Mouse (Mus musculus): Measurements from ENCODE around the gene Vpreb3. TPM values are rescaled to one million over a fixed set of nuclear protein-coding genes. Genes with fewer than 3 reads are reported as not detected.

The Vpreb3 gene
- total RNA-seq, 2 experiments from 2014 or later = not detected

DNA sequence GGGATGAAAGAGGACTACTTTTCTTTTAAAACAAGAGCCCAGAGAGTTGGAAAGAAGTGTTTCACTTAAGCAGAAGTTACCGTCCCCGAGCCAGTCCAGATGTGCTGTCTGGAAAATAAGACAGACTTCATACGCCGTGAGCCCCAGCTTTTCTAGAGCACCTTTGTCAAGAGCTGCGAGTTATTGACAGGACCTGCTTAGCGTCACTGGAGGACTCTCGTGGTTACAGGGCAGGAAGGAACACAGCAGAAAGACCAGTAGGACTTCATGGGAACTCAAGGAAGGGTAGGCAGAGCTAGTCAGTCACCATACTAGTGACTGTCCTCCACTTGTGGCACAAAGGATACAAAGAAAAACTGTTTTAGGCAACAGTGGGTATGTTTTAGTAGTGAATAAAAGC is 27.3 kb upstream of the Vpreb3 start:
- no peak for DNase-seq
- TF ChIP-seq CTCF (IDR thresholded peaks at IDR 0.05) = no peak
- H3K27ac ChIP-seq = peak overlapping the region; percentile 53
- intact Hi-C loops (cut with DNase I) = no loop called here
- H3K4me3 ChIP-seq = peak overlapping the region; percentile 45; the same call in 1 of the 2 replicates

DNA sequence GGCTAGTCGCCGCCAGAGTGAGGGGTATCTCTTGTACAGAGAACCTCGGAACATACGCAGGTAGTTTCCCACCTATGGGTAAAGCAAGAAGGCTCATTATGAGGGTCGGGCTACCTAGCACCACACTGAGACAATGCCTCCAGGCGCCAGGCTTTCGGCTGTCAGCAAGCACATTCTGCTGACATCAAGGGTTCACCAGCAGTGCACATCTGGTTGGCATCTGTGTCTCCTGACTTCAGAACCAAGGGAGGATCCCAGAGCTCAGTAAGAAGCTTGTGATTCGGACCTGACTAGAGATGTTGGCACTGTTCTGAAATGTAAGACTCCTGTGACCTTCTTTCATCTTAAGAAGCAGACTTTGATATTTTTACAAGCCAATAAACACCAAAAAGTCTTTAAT is 26.0 kb upstream of the Vpreb3 start:
- DNase-seq = no peak
- Histone ChIP-seq H3K27ac (0 out of 2 replicates have a peak overlapping the region, but pooled peaks have one; percentile 21), H3K4me3 (no peak overlapping the region)
- no peak for TF ChIP-seq CTCF (IDR thresholded peaks at IDR 0.05)
- intact Hi-C loops (cut with DNase I) = loop anchor here (2.0 kb wide), 1 partner anchor 18 kb away; no protein-coding TSS in a partner anchor

DNA sequence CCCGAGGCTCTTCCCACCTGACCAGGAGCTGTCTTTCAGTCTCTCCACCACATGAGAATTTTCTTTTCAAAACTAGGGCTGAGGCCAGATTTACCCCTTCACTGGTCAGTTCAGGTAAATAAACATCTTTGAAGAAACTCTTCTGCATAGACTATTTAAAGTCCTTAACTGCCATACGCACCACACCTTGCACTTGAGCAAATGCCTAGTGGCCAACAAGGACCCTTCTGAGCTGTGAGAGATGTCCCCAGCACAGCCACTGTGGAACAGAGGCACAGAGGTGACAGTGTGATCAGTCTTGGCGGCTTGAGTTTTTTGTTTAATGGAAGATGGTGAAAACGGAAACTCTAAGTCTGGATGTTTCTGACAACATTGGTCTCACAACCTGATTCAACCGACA is 23.8 kb upstream of the Vpreb3 start:
- intact Hi-C loops (cut with DNase I) = no loop called here
- no peak for DNase-seq
- TF ChIP-seq CTCF (IDR thresholded peaks at IDR 0.05) = no peak

DNA sequence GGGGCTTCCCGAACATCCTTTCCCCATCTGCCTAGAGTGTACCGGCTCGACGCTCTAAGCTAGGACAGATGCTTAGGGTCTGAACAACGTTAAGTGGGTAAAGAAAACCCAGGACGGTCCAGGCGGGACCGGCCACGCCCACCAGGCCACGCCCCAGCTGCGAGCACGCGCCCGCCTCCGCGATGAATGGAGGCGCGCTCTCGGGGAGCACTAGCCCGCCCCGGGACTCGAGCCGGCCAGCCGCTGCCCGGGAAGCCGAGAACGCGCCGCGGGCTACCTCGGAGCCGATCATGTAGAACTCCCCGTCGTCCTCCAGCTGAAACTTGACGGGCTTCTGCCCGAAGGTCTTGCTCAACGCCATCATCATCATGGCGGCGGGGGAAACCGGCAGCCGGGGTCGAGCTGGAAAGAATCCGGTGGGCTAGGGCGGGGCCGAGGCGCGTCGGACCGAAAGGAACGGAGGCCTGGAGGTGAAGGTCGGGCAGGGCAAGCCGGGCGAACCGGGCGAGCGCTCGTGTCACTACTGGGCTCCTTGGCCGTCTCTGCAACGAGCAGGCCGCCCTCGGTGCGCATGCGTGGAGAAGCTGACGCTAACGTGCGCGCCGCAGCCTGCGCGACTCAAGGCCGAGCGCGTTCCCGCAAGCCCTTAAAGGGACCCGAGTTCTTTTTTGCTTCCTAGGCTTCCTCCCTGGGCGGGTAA is 21.7 kb upstream of the Vpreb3 start, which contains the start of gene Smarcb1:
Gene Smarcb1 (minus strand): TSS at position 592 of the 700 bp plus-strand sequence.
- intact Hi-C loops (cut with DNase I) = no loop called here
- TF ChIP-seq CTCF (IDR thresholded peaks at IDR 0.05) = no peak
- peak within 1 kb of the TSS; percentile 99 for H3K4me3 ChIP-seq
- DNase-seq = peak; percentile 97
- H3K27ac ChIP-seq = peak within 1 kb of the TSS; percentile 96

More for the DNA sequence above, 23.8 kb upstream of the Vpreb3 start:
- Histone ChIP-seq H3K27ac (no peak overlapping the region), H3K4me3 (no peak overlapping the region)

DNA sequence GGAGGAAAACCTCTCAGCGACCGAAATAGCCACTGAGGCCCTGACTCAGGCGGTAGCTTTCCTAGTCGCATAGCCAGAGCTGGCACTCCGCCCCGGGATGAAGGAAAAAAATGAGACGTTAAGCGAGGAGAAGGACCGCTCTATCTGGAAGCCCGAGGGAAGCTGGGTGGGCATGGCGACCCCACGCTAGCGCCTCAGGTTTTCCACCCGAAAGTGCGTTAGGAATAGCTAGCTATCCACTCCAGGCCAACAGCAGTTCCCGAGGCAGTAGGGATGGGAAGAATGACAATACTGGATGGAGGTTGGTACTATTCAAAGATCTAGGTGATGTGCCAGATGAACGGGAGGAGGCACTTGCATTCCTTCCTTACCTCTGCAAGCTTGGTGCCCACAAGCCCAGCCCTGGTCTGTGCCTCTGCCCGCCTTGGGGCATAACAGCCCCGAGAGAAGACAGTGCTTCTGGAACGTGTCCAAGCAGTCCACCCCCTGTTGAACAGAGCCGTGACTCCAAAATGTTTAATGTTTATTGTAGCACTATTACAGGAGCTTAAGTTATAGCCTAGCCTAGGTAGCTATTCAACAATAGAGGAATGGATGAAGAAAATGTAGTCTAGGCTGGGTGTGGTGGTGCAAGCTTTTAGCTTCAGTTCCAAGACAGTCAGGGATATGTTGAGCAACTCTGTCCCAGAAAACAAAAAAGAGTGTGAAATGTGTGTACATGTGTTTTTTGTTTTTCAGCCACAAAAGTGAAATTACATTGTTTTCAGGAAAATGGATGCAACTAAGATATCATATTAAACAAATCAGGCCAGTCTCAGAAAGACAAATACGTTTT is 20.9 kb upstream of the Vpreb3 start:
- no peak for DNase-seq
- intact Hi-C loops (cut with DNase I) = no loop called here
- Histone ChIP-seq H3K27ac (peak overlapping the region; percentile 96), H3K4me3 (peak overlapping the region; percentile 99)
- TF ChIP-seq CTCF (IDR thresholded peaks at IDR 0.05) = no peak

DNA sequence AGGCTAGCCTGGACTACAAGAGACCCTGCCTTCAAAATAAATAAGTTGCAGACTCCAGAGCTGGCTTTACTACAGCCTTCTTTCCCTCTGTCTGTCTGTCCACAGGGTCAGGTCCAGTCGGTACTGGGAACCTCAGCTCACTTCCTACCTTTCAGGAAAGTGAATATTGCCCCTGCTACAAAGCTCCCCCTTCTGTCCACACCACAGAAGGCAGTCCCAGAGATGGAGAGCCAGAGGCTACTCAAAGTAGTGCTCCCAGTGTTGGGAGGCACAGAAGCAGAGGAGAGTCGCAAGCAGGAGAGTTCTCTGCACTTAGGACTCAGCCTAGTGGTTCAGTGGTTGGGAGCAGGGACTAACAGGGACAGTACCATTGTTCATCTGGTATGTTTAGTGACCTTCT is 18.5 kb upstream of the Vpreb3 start:
- peak; percentile 45 for DNase-seq
- no peak overlapping the region for H3K27ac ChIP-seq
- TF ChIP-seq CTCF (IDR thresholded peaks at IDR 0.05) = peak; percentile 52
- no peak overlapping the region for H3K4me3 ChIP-seq
- intact Hi-C loops (cut with DNase I) = no loop called here

DNA sequence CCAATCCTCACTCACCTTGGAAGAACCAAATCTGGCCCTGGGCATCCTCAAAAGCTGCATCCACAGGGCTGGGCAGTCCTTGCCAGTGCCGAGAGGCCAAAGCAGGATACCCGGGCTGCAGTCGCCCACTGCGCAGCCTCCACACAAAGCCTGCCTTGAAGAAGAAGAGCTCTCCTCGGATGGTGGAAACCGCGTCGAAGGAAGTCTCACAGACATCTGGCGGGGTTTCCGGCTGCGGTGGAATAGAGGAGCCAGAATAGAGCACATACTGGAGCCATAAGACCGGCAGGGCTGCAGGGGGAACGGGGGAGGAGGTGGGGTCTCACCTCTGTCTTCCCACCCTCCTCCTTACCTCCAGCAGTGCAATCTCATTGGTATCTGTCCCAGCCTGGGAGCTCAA is 16.5 kb upstream of the Vpreb3 start:
- no peak overlapping the region for H3K4me3 ChIP-seq
- intact Hi-C loops (cut with DNase I) = no loop called here
- TF ChIP-seq CTCF (IDR thresholded peaks at IDR 0.05) = no peak

DNA sequence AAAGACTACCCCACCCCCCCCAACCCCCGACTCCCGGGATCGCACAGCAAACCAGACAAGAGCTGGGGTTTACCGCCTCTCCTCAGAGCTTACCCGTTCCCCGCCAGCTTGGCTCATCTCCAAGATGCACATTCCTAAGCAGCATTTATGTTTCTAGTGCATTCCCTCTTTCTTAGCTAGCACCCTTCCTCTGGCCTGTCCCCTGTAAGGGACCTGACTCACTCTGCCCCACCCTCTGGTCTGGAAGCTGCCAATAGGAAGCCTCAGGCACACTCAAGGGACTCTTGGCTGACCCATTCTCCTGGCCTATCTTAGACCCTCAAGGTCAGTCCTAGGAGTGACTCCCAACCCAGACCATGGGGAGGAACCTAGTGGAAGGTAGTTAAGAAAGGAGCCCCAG is 12.6 kb upstream of the Vpreb3 start:
- peak overlapping the region; percentile 23; the same call in 1 of the 2 replicates for H3K4me3 ChIP-seq
- no peak overlapping the region; the same call in 1 of the 2 replicates for H3K27ac ChIP-seq
- TF ChIP-seq CTCF (IDR thresholded peaks at IDR 0.05) = no peak
- intact Hi-C loops (cut with DNase I) = no loop called here
- DNase-seq = no peak

More for the DNA sequence above, 16.5 kb upstream of the Vpreb3 start:
- H3K27ac ChIP-seq = no peak overlapping the region
- DNase-seq = no peak

DNA sequence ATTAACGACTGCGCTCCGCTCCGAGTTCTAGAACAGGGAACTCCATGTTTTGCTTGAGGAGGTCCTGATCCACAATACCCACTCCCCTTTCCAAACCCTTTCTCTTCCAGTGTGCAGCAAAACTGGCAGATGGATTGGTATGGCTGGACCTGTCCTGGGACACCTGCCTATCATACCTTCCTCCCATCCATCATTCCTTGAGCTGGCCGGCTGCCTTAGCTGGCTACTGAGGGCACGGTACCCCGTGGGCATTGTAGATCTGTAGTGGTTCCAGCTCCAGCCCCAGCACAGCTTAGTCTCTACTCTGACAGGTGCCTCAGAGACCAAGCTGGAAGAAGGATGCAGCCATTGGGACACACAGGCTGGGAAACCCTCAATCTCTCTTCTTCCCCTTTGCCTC is 11.5 kb upstream of the Vpreb3 start:
- intact Hi-C loops (cut with DNase I) = no loop called here
- peak overlapping the region; percentile 84 for H3K4me3 ChIP-seq
- peak overlapping the region; percentile 86; the same call in 1 of the 2 replicates for H3K27ac ChIP-seq
- no peak for TF ChIP-seq CTCF (IDR thresholded peaks at IDR 0.05)
- no peak for DNase-seq

DNA sequence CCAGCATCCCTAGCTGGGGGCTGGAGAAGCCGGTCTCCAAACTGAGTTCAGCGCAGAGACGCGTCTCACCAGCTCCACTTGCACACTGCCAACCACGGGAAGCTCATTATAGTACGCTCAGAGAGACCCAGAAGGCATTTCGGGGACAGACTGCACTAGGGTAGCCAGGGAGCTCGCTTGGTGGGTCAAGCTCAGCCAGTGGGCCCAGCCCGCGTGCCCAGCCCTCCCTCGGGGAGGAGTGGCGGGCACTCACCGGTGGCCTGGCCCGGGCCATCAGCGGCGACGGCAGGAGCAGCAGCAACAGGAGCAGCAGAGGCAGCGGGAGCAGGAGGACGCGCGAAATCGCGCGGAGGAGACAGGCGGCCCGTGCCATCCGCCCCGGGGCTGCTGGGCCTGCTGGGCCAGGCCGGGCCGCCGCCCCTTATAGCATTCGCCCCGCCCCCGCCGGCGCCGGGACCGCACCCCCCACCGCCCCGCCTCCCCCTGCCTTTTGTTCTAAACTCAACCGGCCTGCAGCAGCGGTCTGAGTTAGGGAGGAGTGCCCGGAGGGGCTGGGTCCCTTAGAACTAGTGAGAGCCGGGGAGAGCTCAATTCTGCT is 10.7 kb upstream of the Vpreb3 start:
- TF ChIP-seq CTCF (IDR thresholded peaks at IDR 0.05) = no peak
- DNase-seq = peak; percentile 78
- intact Hi-C loops (cut with DNase I) = no loop called here
- Histone ChIP-seq H3K4me3 (peak overlapping the region; percentile 84), H3K27ac (peak overlapping the region; percentile 86)

DNA sequence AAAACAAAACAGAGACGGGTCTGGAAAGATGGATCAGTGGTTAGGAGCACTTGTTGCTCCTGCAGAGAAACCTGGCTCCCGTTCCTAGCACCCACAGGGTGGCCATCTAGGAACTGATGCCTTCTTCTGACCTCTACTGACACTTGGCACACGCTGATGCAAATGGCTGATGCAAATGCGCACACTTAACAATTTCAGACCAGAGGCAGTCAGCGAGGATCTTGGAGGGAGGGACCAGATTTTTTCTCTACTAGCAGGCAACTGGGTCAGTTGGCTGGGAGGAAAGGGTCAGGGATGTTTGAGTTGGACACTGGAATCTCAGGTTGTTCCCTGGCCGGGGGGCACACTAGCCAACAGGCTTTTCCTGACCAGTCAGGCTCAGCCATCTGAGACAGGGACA is 10.0 kb upstream of the Vpreb3 start, which contains the start of gene Chchd10:
Gene Chchd10 (plus strand): TSS at position 240 of the 400 bp plus-strand sequence.
- Histone ChIP-seq H3K27ac (peak within 1 kb of the TSS; percentile 86), H3K4me3 (peak within 1 kb of the TSS; percentile 84)
- DNase-seq = no peak
- intact Hi-C loops (cut with DNase I) = no loop called here
- no peak for TF ChIP-seq CTCF (IDR thresholded peaks at IDR 0.05)

DNA sequence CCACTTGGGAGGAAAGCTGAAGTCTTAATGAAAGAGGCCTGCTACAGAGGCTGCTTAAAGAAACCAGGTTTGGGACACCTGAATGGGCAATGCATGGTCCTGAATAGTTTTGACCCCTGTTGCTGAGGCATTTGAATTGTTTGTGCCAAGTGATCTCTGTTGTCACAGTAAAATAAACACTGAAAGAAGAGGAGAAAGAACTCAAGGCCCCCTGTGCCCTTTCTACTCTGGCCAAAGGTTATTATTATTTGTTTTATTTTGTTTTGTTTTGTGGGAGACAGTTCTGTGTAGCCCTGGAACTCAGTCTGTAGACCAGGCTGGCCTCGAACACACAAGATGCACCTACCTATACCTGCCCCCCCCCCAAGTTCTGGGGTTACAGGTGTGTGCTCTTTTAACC is 7.9 kb upstream of the Vpreb3 start:
- no peak for DNase-seq
- TF ChIP-seq CTCF (IDR thresholded peaks at IDR 0.05) = no peak
- Histone ChIP-seq H3K27ac (peak overlapping the region; percentile 99), H3K4me3 (peak overlapping the region; percentile 81)
- intact Hi-C loops (cut with DNase I) = loop anchor here (5.0 kb wide), 1 partner anchor 38 kb away; no protein-coding TSS in a partner anchor

All from gastrocnemius, adult 2 months (tissue).